Mouse (Mus musculus) kidney, adult 8-10 months (tissue): ENCODE measurements around the gene Tpp1.

Experiments
- DNase-seq, 2 experiments: peaks; one replicate each; pipeline ENCODE4 v3.0.0; 2022

Tpp1 gene

DNA sequence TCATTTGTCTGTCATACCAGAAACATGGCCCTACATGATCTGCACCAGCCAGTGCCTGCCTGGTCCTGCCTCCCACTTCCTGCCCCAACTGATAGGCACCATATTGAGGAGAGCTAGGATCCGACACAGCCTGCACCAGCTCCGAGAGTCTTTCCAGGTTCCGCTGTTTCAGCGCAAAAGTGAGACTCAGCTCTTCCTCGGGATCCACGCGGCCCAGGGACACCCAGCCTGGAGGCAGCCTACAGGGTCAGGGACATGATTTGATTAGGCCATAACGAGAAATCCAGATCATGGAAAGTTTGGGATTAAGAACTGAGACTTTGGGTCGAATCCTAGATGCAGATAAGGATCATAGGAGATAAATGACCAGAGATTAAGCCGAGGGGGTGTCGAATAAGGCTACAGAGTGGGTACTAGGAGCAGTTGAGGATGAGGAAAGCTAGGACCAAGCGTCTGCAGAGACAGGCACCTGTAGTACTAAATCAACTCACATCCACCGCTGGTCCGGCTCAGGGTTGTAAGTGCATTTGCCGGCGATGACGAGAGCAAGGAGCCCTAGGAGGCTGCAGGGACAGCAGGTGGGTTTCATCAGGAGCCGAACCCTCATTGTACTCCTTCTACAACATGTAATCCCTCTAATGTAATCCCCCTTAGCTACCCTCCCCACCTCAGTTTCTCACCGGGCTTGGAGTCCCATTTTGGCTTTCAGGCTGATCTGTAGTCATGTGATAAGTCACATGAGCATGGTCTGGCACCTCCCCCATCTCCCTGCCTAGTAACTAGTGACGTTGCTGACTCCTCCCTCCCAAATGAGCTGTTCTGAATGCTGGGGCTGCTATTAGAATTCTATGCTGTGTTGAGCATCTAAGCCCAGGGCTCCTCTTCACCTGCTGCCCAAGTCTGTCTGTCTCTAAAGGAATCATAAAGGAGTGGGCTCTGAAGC is at the start of gene Tpp1:
Tpp1 (minus strand) TSS at position 745 of the 943 bp plus-strand sequence.
- peak; percentile 95 to 96 for DNase-seq

DNA sequence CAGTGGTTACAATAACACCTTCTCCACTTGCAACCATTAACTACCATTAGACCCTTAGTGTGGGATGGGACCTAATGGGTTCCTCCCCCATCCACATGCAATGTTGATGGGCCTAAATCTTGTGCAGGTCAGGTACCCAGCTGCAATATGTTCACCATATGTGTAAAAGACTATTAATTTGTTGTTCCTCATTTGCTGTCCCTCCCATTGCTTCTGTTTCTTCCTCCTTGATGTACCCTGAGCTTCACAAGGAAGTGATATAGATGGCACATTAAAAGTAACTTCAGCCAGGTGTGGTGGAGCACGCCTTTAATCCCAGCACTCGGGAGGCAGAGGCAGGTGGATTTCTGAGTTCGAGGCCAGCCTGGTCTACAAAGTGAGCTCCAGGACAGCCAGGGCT is 44.9 kb upstream of the Tpp1 start:
- no peak for DNase-seq

DNA sequence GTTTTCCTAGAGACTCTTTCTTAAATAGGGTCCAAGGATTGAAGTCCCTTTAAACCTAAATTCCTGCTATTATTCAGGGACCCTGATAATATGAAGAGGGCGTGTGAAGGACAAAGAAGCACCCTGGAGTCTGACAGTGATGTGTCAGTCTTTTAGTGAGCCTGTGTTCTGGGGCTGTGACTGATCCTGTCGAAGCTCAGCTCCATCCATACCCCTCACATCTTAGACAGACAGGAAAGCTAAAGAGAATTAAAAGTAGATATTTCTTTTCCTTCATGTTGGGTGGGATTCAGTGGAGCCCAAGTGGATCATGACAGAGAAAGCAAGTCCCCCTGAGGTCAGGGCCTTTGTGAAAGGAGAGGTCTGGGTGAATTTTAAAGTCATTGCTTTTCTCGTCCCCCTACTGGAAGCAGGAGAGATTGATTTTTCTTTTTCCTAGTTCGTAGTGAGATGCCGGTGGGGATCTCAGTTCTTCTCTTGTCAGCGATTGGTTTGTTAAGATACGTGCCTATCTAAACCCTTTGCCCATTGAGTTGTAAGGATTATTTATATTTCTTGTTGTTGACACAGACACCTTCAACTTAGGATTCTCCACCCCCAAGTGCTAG is 43.8 kb upstream of the Tpp1 start:
- DNase-seq, result no peak

DNA sequence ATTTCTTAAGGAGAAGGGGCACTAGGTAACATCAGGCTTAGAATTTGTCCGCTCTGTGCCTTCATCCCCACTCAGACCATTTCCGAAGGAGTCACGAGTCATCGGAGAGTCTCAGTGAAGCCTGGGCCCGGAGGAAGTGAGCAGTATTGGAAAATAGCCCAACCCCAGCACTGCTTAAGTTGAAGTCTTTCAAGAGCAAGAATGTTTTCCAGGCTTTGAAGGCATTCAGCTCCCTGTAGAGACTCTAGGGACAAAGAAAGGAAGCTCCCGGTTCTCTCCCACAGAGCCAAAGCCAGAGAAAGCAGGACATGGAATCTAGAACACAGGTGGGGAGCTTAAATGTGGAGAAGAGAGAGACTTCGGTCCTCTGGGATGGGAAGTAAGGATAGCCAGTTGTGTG is 41.7 kb upstream of the Tpp1 start:
- DNase-seq, result no peak

DNA sequence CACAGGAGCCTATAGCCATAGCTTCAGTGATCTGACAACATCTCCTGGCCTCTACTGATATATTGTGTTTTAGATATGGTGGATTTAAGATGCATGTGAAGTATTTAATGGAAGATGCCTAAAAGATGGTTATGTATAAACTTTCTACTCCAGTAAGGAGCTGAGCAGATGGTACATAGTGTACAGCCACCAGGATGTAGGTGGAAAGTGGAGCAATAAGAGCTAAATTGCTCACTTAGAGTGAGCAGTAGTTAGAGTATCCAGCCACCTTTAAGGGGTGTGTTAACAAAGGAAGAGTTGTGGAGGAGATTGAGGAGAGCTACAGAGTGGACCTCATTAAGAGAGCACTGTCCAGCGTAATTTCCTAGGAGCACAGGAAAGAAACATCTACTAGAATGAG is 39.1 kb upstream of the Tpp1 start:
- DNase-seq, result no peak

DNA sequence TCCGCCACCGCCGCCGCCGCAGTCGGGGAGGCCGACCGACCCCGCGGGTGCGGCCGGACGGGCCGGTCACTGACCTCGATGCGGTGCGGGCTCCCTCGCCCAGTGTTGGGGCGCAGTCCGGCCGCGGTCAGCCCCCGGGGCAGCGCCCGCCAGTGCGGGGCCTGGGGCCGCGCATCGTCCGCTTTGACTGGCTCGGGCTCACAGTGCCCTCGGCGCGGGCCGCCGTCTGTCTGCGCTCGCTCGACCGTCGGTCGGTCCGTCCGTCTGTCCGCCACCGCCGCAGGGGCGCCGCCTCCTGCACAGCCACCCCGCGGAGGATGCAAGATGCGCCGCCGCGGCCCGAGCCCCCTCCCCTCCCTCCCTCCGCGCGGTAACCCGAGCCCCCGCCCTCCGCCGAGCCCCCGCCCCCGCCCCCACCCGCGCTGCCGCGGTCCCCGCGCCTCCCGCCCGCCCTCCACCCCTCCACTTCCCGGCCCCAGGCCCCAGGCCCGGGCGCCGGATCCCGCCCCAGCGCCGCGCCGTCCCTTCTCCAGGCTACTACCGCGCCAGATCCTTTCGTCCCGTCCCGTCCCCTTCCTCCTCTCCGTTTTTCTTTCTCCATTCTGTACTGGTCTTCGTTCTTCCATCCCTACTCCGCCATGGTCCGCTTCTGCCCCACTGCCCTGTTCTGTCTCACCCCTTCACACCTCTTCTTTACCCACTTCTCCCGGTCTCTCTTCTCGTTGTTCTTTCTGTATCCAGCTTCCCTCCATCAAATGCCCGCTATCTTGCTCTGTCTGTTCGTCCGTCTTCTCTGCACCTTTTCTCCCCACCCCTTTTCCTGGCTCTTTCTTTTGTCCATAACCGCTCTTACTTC is 35.5 kb upstream of the Tpp1 start, which contains the start of gene Dchs1:
Dchs1 (minus strand) TSS at position 370 of the 856 bp plus-strand sequence.
- no peak for DNase-seq

DNA sequence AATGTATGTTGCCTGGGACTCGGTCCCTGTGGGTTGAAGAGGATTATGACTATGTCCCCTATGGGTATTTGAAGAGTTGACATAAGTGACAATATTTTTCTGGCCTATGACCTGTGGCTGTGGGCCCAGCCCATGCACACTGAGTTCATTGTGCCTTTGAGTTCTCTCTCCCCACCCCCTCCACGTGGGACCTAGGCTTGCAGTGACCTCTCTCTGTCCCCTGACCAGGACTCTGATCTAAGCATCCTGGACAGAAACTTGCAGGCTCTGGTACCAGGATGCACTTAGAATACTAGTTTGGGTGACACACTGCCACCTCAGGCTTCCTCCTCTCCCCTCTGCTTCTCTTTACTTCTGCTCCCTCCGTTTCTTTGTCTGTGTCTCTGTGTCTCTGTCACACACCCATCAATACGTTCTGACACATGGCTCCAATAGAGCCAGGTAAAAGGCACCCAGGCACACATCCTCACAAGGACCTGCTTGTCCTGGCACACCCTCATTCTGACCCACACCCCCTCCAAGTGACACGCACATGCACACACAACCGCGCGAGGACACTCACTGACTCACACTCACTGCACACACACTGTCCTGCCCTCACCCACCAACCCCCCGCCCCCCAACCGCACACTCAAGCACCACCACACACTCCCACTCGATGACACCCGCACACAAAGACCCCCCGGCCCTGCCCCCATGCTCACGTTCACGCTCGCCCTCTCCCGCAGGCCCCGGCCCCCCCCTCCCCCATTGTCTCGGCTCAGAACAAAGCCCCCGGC is 34.7 kb upstream of the Tpp1 start:
- no peak for DNase-seq

DNA sequence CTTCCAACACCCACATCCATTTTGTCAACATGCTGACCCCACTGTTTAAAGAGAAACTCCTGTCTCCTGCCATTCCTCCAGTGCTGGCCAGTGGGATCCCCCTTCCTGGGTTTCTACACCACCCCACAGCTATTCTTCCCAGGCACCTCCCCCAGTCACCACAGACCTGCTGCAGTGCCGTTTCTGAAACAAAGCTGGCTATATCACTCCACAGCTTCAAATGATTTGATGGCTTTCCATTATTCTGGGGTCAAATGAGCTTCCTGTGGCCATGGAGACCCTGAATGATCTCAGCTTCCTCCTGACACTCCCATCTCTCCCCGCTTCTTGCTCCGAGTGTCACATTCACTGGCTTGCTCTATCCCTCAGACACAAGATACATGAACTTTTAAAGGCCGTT is 32.5 kb upstream of the Tpp1 start:
- DNase-seq, result no peak

DNA sequence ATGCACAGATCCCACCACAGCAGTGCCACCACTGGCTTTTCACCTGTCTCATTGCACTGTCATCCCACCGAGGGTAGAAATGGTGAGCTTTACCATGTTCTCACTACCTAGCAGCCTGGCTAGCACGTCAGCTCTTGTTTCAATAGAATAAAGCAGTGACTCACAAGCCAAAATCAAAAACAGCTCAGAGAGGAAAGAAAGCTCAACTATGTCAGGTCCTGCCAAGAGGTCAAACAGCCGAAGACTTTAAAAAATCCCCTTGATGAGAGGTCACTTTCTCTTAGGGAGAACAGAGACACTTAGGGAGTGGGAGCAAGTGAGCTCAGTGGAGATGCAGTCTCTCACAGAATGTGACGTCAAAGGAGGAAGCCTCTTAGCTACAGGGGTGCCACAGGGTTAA is 31.8 kb upstream of the Tpp1 start:
- no peak for DNase-seq

DNA sequence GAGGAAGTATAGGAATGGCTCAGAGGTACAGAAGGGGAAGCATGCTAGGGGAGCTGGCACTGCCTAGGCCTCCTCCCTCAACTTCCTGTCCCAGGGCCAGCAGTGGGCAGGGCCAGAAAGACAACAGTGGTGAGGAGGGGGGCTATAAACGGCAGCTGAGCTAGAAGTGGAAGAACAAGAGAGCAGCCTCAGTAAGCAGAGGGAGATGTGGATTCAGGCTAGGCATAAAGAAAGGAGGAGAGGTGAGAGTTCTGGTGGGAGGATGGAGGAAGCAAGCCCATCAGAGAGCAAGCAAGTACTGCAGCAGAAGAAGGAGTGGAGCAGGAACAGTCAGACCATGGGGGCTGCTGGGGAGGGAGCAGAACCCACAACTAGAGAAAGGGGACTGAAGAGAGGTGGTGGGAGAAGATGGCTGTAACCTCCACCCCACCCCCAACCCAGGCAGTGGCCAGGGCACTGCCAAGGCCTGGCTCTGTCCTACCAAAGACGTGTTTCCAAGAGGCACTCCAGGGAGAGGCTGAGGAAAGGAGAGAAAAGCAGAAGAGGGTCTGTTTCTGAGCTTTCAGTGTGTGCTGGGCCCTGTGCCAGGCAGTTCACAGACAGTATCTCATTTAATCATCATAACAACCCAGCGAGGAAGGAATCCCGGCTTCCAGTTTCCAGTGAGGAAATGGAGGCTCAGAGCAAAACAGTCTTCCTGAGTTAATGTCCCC is 26.7 kb upstream of the Tpp1 start:
- DNase-seq, result no peak

DNA sequence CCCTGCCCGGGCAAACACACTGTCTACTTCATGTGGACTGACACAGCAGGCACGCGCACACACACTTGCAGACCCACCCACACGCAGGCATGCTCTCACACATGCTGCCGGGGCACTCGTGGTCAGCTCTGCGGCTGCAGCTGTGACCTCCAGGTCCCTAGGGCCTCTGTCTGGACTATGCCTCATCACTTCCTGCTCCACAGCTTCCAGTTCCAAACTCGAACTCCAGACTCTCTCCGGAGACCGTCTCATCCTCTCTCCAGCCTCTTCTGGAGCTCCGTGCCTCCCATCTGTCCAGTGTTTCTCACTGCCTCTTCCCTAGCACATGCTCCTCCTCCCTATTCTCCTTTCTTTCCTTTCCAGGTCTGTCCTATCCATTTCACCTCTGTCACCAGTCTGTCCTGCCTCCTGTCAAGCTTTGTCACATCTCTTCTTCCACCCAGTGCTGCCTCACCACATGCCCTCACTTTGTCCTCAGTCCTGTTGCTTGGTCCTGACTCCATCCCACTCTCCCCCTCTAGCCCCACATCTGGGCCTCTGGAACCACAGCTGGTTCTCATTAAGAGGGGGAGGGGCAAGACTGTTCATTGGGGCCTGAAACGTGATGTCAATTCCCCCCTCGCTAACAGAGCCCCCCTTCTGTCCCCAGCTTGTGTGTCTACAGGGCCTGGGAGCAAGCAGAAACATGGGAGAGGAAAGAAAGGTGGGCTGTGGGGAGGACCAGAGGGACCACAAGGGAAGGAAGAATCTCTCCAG is 25.9 kb upstream of the Tpp1 start:
- DNase-seq, result peak; percentile 51 to 61

DNA sequence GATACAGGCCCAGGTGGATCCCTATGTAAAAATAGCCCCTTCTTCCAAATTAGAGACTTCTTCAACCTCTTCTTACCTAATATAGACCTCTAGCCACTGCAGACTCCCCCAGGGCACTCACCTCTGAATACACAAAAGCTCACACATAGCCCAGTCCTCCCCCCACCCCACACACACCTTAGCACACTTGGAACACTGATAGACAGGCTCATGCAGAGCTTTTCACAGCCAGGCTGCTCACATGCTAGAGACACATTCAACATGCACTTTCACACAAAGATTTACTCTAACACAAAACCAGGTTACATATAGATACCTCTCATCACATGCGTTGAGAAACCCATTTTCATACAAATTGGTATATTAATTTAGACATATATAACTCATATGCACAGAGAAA is 25.3 kb upstream of the Tpp1 start:
- DNase-seq, result no peak

DNA sequence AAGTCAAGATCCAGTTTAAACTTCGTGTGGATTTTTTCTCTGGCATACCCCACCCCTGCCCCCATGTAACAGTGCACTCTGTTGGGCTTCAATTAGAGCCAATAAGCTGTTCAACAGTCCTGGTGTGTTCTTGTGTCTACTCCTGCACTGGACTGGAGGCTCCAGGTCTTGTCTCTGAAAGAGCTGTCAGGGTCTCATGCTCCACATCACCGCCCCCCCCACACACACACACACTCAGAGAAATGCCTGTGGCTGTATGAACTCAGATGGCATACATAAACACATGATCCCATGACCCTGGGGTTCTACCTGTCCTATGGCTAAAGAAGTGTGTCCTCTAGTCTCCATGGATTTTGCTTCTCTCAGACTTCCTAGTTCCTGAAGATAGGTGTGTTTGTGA is 24.0 kb upstream of the Tpp1 start:
- no peak for DNase-seq

DNA sequence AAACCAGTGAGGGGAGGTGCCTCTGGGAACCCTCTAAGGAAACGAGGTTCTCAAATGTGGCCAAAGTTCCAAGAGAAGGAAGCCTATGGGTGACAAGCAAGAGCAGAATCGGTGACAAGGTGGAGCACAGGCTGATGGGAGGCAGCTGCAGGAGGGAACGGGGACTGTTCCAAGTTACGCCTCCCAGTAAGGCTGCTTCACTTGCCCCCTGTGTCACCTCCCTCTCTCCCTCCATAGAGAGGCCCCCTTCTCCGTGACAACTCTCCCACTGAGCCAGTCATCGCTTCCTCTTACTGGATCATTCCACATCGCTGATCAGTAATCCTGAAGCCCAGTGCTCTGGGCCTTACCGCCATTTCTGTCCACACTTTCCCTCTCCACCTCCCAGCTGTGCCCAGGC is 22.6 kb upstream of the Tpp1 start:
- peak; percentile 32 to 51 for DNase-seq

DNA sequence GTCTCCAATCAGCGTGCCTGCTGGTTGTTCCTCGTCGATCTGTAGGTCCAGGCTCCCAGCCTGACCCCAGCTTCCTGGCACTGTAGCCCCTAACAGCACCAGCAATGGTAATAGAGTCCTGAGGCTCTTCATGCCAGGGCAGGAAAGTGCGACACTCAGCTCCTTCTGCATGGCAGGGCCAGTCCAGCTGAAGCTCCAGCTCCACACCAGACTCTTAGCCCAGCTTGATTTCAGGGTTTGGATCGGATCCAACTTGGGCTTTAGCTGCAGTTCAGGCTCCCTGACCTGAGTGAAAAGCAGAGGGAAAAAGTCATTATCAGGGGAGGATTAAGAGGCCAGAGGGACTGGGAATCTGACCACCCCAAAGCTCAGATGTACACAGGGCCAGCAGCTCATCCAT is 21.0 kb upstream of the Tpp1 start:
- no peak for DNase-seq

DNA sequence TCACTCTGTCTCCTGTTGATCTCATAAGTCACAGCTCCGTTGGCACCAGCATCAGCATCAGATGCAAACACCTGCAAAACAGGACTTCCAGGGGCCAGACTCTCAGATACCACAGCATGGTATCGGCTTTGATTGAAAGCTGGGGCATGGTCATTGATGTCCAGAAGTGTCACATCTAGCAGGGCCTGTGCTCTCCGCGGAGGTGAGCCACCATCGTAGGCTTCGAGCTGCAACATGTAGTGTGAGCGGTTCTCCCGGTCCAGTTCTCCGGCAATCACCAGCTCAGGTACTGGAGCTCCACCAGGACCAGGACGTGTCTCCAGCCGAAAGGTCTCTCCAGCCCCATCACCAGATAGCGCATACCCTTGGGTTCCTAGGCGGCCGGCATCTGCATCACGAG is 20.3 kb upstream of the Tpp1 start:
- DNase-seq, result no peak

DNA sequence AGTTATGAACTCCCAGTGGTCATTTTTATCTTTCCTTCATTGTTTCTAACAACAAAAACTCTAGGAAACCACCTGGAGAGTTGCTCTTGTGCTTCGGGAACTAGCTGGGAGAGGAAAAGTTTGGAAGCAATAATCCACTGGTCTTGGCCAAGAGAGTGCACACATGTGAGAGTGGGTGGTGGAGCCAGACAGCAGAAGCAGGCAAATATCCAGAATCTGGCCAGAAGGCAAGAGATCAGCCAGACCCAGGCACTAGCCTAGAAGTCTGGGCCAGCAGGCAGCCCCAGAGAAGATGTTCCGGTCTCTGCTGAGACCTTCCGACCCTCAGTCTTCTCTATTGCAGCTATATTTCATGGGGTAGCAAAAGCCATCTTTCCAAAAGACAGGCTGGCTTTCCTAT is 17.9 kb upstream of the Tpp1 start:
- no peak for DNase-seq

DNA sequence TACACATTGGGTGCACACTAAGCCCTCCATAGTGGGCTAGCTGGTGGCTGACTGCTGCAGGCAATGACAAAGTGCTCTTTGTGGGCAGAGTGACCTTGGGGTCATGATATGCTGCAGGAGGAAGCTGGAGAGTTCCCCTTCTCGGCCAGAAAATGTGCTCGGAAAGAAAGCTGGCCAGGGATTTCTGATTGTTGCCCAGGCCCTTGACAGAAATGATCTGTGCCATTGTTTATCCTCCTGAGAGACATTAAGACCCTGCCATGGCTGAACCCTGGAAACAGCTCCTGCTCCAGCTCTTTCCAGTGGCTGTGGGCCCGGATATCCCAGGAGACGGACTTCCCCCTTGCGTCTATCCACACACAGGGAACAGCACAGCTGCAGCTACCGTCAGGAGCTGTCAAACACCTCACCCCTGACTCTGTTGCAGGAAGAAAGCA is 15.7 kb upstream of the Tpp1 start:
- DNase-seq, result peak; percentile 32 to 37

DNA sequence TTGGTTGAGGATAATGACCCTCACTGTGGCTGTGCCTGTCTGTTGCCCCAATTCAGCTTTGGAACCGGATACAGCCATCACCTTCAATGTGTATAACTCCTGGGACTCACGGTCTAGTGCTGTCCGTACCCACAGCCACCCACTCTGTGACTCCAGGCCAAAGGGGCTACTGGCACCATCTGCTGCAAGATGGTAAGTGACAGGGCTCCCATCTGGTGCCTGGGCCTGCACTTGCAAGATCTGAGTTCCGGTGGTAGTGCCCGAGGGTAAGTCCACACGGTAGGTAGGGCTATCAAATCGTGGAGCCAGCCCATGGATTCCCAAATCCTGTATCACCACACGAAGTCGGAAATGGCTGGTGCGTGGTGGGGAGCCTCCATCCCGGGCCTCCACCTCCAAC is 12.3 kb upstream of the Tpp1 start:
- DNase-seq, result no peak

DNA sequence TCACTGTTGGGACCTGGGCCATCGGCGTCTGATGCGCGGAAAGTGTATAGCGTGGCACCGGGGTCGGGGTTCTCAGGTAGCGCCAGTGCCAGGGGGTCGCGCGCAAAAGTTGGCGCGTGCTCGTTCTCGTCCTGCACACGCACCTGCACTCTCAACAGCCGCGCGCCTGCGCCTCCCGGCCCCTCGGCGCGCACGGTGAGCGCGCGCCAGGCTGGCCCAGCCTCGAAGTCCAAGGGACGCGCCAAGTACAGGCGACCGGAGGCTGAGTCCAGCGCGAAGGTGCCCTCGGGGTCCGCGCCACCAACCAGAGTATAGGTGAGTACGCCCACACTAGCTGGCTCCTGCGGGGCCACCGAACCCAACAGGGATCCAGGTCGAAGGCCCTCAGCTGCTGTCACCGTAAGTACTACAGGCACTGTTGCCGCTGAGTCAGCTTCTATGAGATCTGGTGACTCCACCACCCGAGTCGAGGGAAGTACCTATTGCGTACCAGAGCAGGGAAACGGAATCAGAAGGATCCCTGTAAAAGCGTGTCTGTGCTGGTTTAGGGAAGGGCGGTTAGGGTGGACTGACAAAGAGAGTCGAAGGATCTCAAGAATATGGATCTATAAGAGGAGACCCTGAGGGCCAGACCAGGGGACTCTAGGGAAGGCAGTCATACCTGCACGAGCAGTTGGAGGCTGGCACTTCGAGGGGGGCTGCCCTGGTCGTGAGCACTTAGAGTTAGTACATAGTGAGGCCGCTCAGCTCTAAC is 10.7 kb upstream of the Tpp1 start:
- DNase-seq, result no peak
